Mouse (Mus musculus) liver, embryonic 11.5 days (tissue): Measurements from ENCODE around the gene Spink4. TPM values are rescaled to one million over a fixed set of nuclear protein-coding genes. Genes with fewer than 3 reads are reported as not detected.
"Not testable (repeated sequence)": the region's sequence is repeated elsewhere in the genome, so short reads cannot be mapped to it uniquely, and the experiment has no call there.

ENCODE experiments used
- ATAC-seq: fragments of 200-750 bp; cut with Nextera tagmentation; replicated peaks from 2 replicates; pipeline ENCODE4 v1.8.0; 2017; ENCODE audit warnings: moderate number of reproducible peaks, mild to moderate bottlenecking, moderate TSS enrichment, moderate library complexity; ENCODE audit not compliant: low FRiP score
- DNase-seq: peaks from one replicate; pipeline ENCODE4 v3.0.0-alpha.2; 2017; ENCODE audit warnings: low spot score
- H3K27ac ChIP-seq: fragments of 300-500 bp; sonication (generic); 2 replicates; pipeline ENCODE4 v1.5.1; 2014; ENCODE audit warnings: mild to moderate bottlenecking, low read depth, low read length, control low read depth
- H3K27me3 ChIP-seq: fragments of 300-500 bp; sonication (generic); replicated peaks from 2 replicates; pipeline ENCODE4 v1.6.1; 2014; ENCODE audit warnings: low read length, mixed read lengths; ENCODE audit not compliant: control insufficient read depth, insufficient read depth
- H3K36me3 ChIP-seq: fragments of 300-500 bp; sonication (generic); 2 replicates; pipeline ENCODE4 v1.6.1; 2014; ENCODE audit warnings: mild to moderate bottlenecking, low read length, moderate library complexity, mixed read lengths; ENCODE audit not compliant: control insufficient read depth, insufficient read depth
- H3K4me1 ChIP-seq: fragments of 300-500 bp; sonication (generic); replicated peaks from 2 replicates; pipeline ENCODE4 v1.6.1; 2014; ENCODE audit warnings: low read length, mixed read lengths; ENCODE audit not compliant: control insufficient read depth, insufficient read depth
- H3K4me2 ChIP-seq: fragments of 300-500 bp; sonication (generic); 2 replicates; pipeline ENCODE4 v1.6.1; 2014; ENCODE audit warnings: mild to moderate bottlenecking, control low read depth, moderate library complexity
- H3K4me3 ChIP-seq: fragments of 300-500 bp; sonication (generic); 2 replicates; pipeline ENCODE4 v1.5.1; 2014; ENCODE audit warnings: low read depth, low read length, control low read depth
- H3K9ac ChIP-seq: fragments of 300-500 bp; sonication (generic); 2 replicates; pipeline ENCODE4 v1.6.1; 2014; ENCODE audit warnings: low read depth, low read length, control low read depth
- H3K9me3 ChIP-seq: fragments of 300-500 bp; sonication (generic); 2 replicates; pipeline ENCODE4 v1.6.1; 2016; ENCODE audit warnings: low read length, inconsistent platforms, mixed read lengths; ENCODE audit not compliant: control insufficient read depth
- WGBS: fragments of 180-500 bp; shearing (Covaris S2); extraction: QIAGEN DNeasy Blood & Tissue Kit; methylation state at CpG from one replicate; pipeline ENCODE4 v1.1.7; 2014; 5-methylcytosine and 5-hydroxymethylcytosine counted together
- polyA plus RNA-seq: library from polyadenylated mRNA; unstranded; fragments of >200 nt; fragmentation: Nextera tagmentation; extraction: Ambion mirVana; gene quantifications from 2 replicates; pipeline ENCODE4 v1.2.1, GENCODE M21; 2014

The Spink4 gene
- polyA plus RNA-seq, 1 experiment from 2014 or later, result not detected

- DNase-seq, H3K27ac ChIP-seq, H3K4me3 ChIP-seq, H3K27me3 ChIP-seq, H3K4me2 ChIP-seq, H3K9ac ChIP-seq, ATAC-seq, H3K9me3 ChIP-seq, H3K4me1 ChIP-seq: not testable (repeated sequence)
- WGBS, result 77% methylated on average over 3 of the region's 3 CpGs
- peaks cover 33% of the 10 kb centered on the region for H3K36me3 ChIP-seq
These were observed 14.5 kb downstream of the Spink4 start for GRCm38 (mm10) chr4:40934369-40934768.

- H3K9ac ChIP-seq, result no peak overlapping the region
- ATAC-seq (no peak), DNase-seq (no peak)
- no peak overlapping the region for H3K4me2 ChIP-seq
- H3K9me3 ChIP-seq, result peaks cover 6% of the 10 kb centered on the region
- peaks cover 52% of the 10 kb centered on the region for H3K36me3 ChIP-seq
- H3K27me3 ChIP-seq, result no peaks in the 10 kb centered on the region
- 86% methylated on average over 9 of the region's 9 CpGs for WGBS
- no peak overlapping the region for H3K4me3 ChIP-seq
- no peak overlapping the region for H3K27ac ChIP-seq
- no peaks in the 10 kb centered on the region for H3K4me1 ChIP-seq
These were observed 16.5 kb downstream of the Spink4 start for GRCm38 (mm10) chr4:40936175-40936839.

- no peak for DNase-seq
- H3K27ac ChIP-seq, result no peak overlapping the region
- H3K4me2 ChIP-seq, result no peak overlapping the region
- no peaks in the 10 kb centered on the region for H3K27me3 ChIP-seq
- no peak overlapping the region for H3K4me3 ChIP-seq
- H3K9ac ChIP-seq, result no peak overlapping the region
- peaks cover 72% of the 10 kb centered on the region for H3K36me3 ChIP-seq
- H3K9me3 ChIP-seq, result peaks cover 6% of the 10 kb centered on the region
- no peaks in the 10 kb centered on the region for H3K4me1 ChIP-seq
- no peak for ATAC-seq
- WGBS, result 93% methylated on average over 5 of the region's 5 CpGs
These were observed 18.9 kb downstream of the Spink4 start for GRCm38 (mm10) chr4:40938793-40939192.

GRCm38 (mm10) chr4:40943651-40944050, 23.8 kb downstream of the Spink4 start:
- ATAC-seq, result no peak

GRCm38 (mm10) chr4:40946516-40947121, 26.8 kb downstream of the Spink4 start:
- no peak for DNase-seq
- Histone ChIP-seq H3K9ac (peak overlapping the region; percentile 92), H3K4me1 (peaks cover 17% of the 10 kb centered on the region), H3K27ac (0 out of 2 replicates have a peak overlapping the region, but pooled peaks have one; percentile 32), H3K4me2 (peak overlapping the region; percentile 90), H3K36me3 (peaks cover 24% of the 10 kb centered on the region), H3K4me3 (peak overlapping the region; percentile 93), H3K9me3 (no peaks in the 10 kb centered on the region), H3K27me3 (no peaks in the 10 kb centered on the region)
- WGBS, result 59% methylated on average over 7 of the region's 7 CpGs
- ATAC-seq, result no peak

More at GRCm38 (mm10) chr4:40943651-40944050, 23.8 kb downstream of the Spink4 start:
- Histone ChIP-seq H3K27ac (no peak overlapping the region), H3K9me3 (peaks cover 6% of the 10 kb centered on the region), H3K27me3 (no peaks in the 10 kb centered on the region), H3K36me3 (peaks cover 54% of the 10 kb centered on the region), H3K4me3 (no peak overlapping the region), H3K4me2 (no peak overlapping the region), H3K4me1 (peaks cover 9% of the 10 kb centered on the region; the same call in 1 of the 2 replicates), H3K9ac (no peak overlapping the region)
- no peak for DNase-seq
- WGBS, result 97% methylated on average over 5 of the region's 5 CpGs

GRCm38 (mm10) chr4:40947565-40948159, 27.8 kb downstream of the Spink4 start:
- peak overlapping the region; percentile 93 for H3K4me3 ChIP-seq
- H3K27ac ChIP-seq, result peak overlapping the region; percentile 78
- no peaks in the 10 kb centered on the region for H3K27me3 ChIP-seq
- ATAC-seq (peak; percentile 32), DNase-seq (no peak)
- peaks cover 18% of the 10 kb centered on the region; the same call in 1 of the 2 replicates for H3K36me3 ChIP-seq
- H3K4me2 ChIP-seq, result peak overlapping the region; percentile 90
- H3K4me1 ChIP-seq, result peaks cover 17% of the 10 kb centered on the region
- H3K9me3 ChIP-seq, result no peaks in the 10 kb centered on the region
- WGBS, result under 1% methylated on average over 40 of the region's 40 CpGs
- H3K9ac ChIP-seq, result peak overlapping the region; percentile 92

- no peaks in the 10 kb centered on the region for H3K27me3 ChIP-seq
- ATAC-seq (peak; percentile 97), DNase-seq (peak; percentile 98)
- peak within 1 kb of the TSS; percentile 92 for H3K9ac ChIP-seq
- H3K4me1 ChIP-seq, result peaks cover 17% of the 10 kb centered on the region
- under 1% methylated on average over 50 of the region's 50 CpGs for WGBS
- H3K27ac ChIP-seq, result peak within 1 kb of the TSS; percentile 78
- H3K9me3 ChIP-seq, result no peaks in the 10 kb centered on the region
- peaks cover 20% of the 10 kb centered on the region for H3K36me3 ChIP-seq
- peak within 1 kb of the TSS; percentile 93 for H3K4me3 ChIP-seq
- peak within 1 kb of the TSS; percentile 90 for H3K4me2 ChIP-seq
These were observed 28.4 kb downstream of the Spink4 start, which contains the start of the genes Bag1 and Chmp5 for GRCm38 (mm10) chr4:40948160-40948708. TSS of gene Bag1 (minus strand) at chr4:40948294. TSS of gene Chmp5 (plus strand) at chr4:40948407.

- Histone ChIP-seq H3K27me3 (no peaks in the 10 kb centered on the region), H3K4me2 (no peak overlapping the region), H3K9me3 (no peaks in the 10 kb centered on the region), H3K36me3 (peaks cover 31% of the 10 kb centered on the region), H3K27ac (no peak overlapping the region), H3K9ac (no peak overlapping the region), H3K4me3 (no peak overlapping the region), H3K4me1 (peaks cover 11% of the 10 kb centered on the region)
- 0 out of 2 replicates have a peak, but pooled peaks have one; percentile 51 for ATAC-seq
- DNase-seq, result no peak
- WGBS, result 76% methylated on average over 1 of the region's 1 CpGs
These were observed 33.7 kb downstream of the Spink4 start for GRCm38 (mm10) chr4:40953521-40953920.
